Mouse (Mus musculus) erythroid progenitor cell, adult 5-6 weeks (primary cell): ENCODE results near the gene Zfp541. TPM values are rescaled to one million over a fixed set of nuclear protein-coding genes. Genes with fewer than 3 reads are reported as not detected.

ENCODE experiments used
- ATAC-seq: replicated peaks from 2 replicates; pipeline ENCODE4 v1.8.0; 2016; ENCODE audit warnings: moderate number of reproducible peaks, mild to moderate bottlenecking, moderate TSS enrichment, inconsistent platforms; ENCODE audit not compliant: poor library complexity, low FRiP score, severe bottlenecking
- total RNA-seq, 2 experiments: library from RNA; stranded (forward) in 1 of 2; stranded (reverse) in 1 of 2; fragments of 150-400 nt in 1 of 2; fragments of 186-747, 209-891 nt in 1 of 2; gene quantifications; 2 replicates each; pipeline versions ENCODE4 v1.2.3 to v1.2.4; 2015 to 2017; ENCODE audit warnings: low replicate concordance in 2 of 2

Zfp541 gene
- total RNA-seq (2015; ENCODE audit: low replicate concordance) = not detected in 2 replicates
- not detected in 2 replicates for total RNA-seq (2017; ENCODE audit: low replicate concordance)

DNA sequence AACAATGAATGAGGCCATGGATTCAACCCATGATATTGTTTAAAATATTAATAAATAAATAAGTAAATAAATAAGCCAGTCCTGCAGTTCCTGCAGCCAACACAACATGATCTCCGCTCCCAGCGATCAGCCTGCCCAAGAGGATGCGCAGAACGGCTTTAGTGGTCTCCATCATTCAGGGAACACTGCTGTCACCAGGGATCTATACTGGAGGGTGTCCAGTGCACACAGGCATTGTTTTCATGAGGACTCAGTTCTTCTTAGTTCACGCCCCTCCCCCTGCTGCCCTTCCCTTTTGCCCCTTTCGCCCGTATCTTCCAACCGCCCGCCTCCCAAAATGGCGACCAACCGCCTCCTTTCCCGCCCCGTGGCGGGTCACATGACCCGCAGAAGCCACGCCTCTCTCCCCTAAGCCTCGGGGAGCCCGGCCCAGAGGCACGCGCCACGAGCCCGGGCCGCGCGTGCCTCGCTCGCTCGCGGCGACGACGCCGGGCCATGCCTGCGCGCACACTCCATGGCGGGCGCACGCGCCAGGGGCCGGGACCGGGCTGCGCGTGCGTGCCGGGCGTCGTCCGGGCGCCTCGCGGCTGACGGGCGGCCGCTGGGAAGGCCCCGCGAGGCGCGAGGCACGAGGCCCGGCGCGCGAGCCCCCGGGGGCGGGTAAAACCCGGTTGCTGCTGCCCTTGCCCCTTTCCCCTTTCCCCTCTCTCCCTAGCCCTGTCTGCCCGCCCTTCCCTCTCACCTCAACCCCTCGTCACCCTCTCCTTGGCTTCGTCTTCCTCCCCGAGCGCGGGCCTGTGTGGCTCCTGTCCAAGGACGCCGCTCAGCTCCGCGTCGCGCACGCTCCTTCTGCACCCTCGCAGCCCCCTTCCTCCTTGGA lies at the start of gene Zfp541:
Gene Zfp541, plus strand, starts transcription at position 596 of the 880 bp plus-strand sequence.
- ATAC-seq = no peak

DNA sequence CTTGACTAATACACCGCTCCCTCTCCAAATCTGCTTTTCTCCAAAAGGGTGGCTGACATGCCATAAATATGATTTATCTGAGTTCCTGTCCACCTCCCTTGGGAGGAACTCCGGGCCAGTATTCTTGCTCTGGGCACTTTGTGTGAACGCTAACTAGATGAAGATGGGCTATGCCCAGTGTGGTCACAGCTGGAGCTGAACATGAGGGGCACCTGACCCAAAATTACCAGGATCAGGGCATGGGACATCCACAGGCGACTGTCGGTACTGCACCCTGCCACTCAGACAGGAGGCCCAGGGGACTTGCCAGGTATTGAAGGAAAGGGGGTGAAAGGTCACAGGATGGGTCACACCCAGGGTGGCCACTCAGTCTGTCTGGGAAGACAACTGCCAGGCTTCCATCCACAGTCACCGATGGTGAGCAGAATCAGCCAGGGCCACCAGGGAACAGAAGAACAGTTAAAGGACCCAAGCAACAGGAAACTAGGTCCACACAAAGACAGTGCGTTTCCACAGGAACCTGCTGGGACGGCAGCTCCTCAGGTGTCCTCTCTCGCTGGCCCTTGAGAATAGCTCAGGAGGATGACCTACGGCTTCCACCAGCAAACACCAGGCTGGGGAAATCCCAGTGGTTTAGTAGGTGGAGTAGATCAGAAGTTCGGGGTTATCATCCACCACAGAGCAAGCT lies 48.9 kb upstream of the Zfp541 start:
- peak; percentile 61; the same call in 1 of the 2 replicates for ATAC-seq

DNA sequence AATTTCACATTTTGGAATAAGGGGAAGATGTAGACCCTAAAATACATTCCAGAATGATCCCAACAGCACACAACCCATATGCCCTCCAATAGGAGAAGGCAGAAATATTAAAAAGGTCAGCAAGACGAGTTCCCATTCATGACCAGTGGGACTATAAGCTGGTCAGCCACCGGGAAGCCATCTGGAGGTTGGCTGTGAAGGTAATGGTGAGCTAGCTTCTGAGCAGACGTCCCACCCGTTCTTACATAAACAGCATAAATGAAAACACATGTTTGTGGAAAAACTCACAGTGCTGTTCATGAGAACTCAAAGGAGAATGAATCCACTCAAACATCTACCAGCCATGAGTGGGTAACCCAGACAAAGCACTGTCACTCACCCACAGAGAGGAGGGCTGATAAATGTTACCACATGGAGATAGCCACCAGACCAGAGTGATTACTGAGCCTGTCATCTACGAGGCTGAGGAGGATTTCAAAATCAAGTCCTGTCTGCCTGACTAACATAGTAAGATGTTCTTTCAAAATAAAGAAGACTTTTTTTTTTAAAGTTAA lies 47.8 kb upstream of the Zfp541 start:
- no peak for ATAC-seq

DNA sequence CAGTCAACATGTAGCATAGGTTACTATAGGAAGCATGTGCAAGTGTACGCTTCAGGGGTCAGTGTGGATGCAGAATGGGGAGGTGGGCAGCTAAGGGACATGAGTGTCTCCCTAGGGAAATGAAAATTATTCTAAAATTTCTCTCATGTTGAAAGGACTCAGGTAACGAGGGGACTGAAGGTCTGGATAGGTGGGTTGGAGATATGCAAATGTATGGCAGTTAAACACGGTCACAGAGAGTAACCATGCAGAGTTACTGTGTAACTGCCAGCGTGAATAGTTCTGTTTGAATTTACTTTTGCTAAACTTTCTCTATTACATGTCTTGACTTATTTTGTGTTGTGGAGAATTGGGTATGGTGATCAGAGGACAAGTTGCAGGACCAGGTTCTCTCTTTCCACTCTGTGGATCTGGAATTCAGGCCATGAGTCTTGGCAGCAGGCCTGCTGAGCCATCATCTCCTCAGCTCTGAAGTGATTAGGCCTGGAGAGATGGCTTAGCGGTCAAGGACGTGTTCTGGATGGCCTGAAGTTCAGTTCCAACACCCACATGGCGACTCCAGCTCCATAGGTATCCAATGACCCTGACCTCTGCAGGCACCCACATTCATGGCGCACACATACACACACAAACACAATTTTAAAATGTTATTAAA lies 47.0 kb upstream of the Zfp541 start:
- ATAC-seq = no peak

DNA sequence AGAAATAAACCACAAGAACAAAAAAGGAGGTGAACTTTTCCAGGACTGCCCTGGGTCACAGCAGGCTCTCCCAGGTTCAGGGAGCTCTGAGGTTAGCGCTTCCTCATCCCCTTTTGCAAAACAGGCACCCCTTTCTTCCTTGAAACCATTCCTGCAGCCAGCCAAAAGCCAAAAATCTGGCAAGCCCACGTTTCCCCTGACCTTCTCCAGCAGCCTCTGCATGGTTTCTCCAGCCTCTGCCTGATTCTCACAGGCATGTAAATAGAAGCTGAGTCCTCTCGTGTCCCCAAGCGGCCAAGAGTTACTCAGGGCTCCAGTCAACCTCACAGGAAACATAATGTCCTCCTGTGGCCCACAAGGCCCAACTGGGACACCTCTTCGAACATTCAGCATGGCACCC lies 46.2 kb upstream of the Zfp541 start:
- ATAC-seq = no peak

DNA sequence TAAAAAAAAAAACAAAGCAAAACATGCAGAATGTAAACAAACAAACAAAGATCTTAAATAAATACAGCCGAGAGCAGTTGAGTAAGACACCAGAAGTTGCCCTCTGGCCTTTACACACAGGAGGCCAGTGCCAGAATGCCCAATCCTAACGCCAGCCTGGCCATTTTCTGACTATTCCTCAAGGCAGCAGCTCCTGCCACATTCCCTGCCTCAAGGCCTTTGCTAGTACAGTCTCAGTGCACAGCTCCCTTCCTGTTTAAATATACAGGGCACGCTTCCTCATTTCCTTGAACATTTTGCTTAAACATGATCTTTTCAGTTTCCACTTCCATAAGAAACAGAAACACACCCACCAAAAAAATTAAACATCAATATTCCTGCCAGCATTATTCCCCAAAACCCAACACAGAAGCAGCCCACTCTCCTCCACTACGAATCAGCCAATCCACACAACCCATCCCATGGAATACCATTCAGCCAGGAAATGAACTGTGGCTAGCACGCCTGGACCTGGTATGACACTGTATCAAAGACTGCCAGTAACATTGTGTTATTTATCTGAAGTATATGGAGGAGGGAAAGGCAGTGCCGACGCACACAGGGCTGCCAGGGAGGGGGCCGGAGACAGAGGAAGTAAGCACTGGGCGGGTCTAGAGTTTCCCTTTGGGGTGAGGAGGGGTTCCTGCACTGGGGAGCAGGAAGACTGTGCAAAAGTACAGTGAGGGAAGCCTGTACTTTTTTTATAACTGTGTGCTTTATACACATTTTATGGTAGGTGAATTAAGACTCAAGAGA lies 43.4 kb upstream of the Zfp541 start:
- no peak for ATAC-seq

DNA sequence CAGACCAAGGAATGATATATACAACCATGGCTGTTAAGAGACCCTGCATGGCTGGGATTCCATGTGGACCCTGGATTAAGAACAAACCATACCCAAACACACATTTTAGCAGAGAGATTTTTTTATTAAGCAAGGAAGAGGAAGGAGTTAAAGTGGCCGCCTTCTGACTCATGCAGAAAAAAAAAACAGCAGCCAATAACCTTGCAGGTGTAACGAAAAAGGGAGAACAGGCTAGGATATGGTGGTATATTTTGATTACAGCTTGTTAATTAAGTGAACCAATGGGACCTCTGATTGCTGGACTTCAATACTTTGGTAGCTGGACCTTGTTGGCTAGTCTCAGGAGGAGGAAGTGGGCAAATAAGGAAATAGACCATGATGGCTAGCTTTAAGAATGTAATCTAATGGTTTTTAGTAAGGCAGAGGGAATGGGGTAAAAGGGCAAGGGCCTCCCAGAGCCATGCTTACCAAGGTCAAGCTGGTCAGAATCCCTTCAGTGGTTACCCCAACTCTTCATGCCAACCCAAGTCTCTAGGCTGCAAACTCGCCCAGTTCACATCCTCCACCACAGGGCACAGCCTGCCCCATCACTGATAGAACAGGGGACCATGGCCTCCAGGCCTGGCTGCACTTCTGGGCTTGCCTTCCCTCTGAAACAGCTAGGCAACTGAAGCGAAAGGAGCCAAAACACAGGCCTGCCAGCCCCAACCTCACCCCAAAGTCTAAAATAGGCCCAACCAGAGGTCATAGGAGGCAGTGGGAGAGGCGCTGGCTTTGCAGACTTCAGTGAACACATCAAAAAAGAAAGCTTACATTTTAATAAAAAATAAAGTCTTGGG lies 42.1 kb upstream of the Zfp541 start:
- no peak for ATAC-seq

DNA sequence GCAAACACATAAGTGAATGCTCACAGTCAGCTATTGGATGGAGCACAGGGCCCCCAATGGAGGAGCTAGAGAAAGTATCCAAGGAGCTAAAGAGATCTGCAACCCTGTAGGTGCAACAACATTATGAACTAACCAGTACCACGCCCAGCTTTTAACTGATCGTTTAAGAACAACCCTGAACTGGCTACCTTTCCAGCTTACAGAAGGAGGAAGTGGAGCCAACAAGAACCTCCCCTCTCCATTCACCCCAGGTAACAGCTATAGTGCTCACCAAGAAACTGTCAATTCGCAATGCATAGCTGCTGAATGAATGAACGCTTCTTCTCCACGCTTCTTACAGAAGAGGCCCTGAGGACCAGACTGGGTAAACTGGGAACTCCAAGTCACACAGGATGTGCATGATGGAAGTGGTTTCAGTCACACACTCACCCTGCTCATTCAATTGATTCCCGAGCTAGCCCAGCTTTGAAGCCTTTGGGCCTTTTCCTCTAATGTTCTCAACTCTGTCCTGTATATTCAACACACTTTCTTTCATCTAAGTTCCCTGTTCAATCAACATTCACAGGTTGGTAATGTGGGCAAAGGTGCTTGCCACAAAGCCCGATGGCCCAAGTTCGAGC lies 36.9 kb upstream of the Zfp541 start:
- no peak for ATAC-seq

DNA sequence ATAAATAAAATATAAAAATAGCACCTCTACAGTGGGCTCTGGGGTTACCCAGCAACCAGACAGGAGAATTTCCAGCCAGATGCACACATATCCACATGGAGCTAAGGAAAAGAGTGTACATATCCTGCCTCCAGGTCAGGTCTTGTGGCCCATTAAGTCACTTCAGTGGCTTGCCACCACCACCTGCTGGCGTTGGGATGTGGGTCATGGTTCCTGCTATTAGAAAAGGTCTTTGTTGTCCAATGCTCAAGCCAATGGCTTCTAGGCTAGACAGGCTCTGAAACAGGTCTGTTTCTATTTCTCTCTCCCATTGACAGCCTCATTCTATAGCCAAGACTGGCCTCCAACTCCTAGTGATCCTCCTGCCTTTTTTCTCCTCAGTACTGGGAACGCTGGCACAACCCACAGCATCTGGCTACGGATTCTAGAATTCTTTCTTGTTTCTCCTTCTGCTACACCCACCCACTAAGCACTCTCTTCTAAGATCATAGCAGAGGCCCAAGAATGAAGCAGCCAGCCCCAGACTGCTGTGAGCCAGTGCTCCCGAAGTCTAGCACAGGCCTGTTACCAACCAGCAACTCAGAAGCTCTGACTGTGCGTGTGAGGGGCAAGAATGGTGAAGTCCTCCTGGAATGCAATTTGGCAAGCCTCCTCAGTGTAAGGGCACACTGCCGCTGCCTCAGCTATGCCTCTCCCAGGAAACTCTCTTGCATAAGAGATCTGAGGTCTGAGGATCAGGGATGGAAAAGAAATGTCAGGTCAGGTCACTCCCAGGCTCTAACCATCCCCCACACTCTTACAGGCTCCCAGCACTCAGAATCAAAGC lies 33.3 kb upstream of the Zfp541 start:
- ATAC-seq = 0 out of 2 replicates have a peak, but pooled peaks have one; percentile 19

DNA sequence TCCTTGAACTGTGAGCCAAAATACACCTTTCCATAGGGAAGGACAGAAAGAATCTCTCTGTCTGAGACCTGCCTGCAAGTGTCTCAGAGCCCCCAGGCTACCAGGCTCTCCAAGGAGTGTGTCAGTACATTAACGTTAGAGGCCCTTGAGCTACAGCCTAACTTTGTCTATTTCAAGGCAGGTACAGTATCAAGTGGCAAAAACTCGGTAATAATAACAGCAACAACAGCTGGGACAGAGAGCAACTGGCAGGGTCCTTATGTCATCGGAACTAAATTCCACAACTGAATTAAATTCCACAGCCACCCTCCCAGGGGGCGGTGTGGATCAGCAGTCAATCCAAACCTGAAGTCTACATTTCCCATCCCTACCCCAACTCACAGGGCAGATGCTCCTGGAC lies 30.5 kb upstream of the Zfp541 start:
- ATAC-seq = no peak

DNA sequence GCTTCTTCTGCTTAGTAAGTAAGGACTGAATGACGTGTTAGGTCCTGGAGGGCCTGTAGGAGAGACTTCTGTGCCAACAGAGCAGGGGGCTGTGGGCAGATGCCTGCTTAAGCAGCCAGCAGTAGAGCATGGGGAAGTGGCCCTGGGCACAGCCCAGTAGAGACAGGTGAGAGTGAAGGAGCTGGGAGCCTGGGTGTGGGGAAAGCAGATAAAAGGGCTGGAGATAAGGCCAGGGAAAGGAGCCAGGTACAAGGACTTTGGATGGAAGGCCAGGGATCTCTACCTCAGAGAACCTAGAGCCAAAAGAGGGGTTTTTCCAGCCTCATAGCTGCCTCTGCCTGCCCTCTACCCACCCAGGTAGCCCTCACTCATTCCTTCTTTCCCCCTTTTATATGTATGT lies 28.6 kb upstream of the Zfp541 start:
- no peak for ATAC-seq

DNA sequence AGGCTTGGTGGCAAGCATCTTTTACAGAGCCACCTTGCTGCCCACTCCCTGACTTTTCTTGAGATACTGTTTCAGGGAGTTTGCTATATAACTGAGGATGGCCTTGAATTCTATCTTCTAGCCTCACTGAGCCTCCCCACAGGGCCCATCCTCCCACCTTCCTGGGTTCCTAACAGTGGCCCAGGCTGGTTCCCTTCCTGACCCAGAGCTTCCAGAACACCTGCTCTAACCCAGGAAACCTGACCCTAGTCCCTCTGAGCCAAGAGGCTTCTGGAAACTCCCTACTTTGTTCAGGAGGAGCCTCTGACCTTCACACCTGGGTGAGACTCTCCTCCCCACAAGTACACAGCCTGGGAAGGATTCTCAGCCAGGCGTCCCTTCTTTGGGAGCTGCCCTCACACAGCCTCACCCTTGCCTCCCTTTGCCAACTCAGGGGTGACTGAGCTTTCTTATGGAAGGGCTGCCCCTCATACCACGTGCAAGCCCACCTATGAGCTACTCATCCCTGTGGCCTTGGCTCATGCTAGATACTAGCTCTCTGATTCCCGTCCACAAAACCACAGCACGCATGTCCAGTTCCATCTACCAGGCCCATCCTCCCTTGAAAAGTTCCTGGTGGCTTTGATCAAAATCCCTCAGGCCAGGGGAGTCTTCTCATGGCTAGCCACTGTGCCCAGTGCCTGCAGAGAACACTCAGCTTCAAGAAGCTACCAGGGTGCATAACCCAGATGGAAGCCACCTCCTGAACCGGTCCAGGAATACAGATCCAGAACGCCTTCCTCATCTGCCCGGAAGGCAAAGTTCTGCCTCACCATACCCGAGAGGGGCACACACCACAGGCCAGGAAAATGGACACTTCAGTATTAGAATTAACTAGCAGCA lies 27.8 kb upstream of the Zfp541 start:
- ATAC-seq = 0 out of 2 replicates have a peak, but pooled peaks have one; percentile 21

DNA sequence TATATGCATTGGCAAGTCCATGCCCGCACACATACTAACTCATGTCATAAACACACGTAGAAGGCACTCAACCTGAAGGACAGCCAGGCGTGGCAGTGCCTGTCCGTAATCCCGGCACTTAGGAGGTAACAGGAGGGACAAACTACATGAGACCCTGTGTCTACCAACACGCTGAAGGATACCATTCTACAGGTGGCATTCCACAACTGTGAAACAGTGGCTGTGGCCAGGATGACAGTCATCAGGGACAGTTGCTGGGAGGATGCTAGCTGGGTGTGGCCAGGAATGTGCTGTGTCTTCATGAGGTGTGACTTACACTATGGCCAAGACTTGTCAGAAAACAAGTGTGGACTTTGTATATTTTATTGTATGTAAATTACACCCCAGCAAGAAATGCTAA lies 24.6 kb upstream of the Zfp541 start:
- no peak for ATAC-seq

DNA sequence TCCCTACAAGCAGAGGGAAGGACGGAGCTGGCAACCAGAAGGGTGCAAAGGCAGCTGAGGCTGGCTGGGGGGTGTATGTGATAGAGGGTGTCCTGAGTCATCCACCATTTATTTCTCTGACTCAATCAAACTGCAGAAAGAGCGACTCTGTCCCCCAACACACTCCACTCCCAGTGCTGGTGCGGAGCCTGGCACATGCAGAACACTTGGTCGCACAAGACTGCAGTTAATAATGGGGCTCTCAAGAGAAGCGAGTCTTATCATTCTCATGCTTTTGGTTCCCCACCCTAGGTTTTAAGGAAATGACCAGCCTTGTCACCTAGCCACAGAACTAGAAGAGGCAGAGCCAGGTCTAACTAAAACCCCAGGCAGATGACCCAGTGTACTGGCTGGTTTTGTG lies 22.3 kb upstream of the Zfp541 start:
- ATAC-seq = no peak

DNA sequence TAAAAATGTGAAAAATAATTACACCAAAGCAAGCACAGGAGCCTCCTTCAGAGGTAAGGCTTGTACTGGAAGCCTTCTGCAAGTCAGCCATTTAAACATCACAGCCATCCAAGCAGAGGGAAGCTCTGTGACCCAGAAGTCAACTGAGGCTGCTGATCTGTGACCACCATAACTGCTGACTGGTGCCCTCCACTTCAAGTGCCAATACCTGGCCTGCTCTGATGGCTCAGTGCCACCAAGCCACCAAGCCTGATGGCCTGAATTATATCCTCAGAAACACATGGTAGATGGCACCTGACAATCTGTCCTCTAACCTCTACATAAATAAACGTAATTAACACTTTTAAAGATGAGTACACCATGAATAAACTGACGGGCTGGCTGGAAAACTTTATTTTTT lies 20.4 kb upstream of the Zfp541 start:
- no peak for ATAC-seq
